Mouse (Mus musculus) cerebellum, adult 8-10 months (tissue): ENCODE measurements around the gene Acap3.

Source experiments
- DNase-seq: peaks from one replicate; pipeline ENCODE4 v3.0.0; 2022

Acap3 gene

GRCm38 (mm10) chr4:155943534-155944249 lies 52.1 kb downstream of the Acap3 start, which contains the start of gene Ube2j2:
Gene Ube2j2 (plus strand): TSS chr4:155943831.
- DNase-seq: peak; percentile 98

DNA sequence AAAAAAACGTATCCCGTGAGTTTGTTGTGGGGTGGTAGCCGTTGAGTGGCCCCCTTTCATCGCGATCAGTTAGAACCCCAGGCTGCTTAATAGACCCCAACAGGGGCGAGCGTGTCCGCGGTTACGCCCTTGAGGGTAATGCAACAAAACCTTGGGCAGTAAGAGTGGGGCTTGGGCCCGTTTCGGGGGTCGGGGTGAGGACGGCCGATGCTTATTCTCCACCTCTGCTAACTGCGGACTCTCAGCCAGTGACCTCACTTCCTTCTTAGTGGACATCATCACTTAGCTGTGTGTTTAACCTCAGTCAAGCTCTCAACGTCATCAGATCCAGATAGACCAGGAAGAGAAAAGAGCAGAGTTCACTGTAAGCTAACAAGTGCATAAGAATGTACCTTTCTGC lies 52.6 kb downstream of the Acap3 start:
- no peak for DNase-seq

- DNase-seq: no peak
These were observed 55.5 kb downstream of the Acap3 start for GRCm38 (mm10) chr4:155947094-155947493.

DNA sequence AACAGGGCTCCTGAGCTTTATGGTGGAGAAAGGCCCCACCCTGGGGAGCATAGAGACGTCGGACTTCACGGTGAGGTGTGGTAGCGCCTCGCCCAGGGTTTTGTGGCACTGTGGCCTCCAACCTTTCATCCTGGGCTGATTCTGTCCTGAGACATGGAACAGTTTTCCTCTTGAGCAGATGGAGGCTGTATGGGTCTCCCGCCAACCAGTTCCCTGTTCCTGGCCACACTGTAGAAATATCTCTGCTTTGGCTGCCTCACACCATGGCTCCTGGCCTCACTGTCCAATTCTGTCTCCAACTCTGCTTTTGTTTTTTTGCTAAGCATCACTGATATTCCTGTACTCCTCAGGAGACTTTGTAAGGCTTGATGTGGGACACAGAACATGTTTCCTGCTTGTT lies 63.9 kb downstream of the Acap3 start:
- DNase-seq: no peak
